Mouse (Mus musculus): ENCODE results near the gene Thada.
A peak's percentile ranks its signal among the peaks of the same experiment; 100 is the strongest.

Gene Thada

DNA sequence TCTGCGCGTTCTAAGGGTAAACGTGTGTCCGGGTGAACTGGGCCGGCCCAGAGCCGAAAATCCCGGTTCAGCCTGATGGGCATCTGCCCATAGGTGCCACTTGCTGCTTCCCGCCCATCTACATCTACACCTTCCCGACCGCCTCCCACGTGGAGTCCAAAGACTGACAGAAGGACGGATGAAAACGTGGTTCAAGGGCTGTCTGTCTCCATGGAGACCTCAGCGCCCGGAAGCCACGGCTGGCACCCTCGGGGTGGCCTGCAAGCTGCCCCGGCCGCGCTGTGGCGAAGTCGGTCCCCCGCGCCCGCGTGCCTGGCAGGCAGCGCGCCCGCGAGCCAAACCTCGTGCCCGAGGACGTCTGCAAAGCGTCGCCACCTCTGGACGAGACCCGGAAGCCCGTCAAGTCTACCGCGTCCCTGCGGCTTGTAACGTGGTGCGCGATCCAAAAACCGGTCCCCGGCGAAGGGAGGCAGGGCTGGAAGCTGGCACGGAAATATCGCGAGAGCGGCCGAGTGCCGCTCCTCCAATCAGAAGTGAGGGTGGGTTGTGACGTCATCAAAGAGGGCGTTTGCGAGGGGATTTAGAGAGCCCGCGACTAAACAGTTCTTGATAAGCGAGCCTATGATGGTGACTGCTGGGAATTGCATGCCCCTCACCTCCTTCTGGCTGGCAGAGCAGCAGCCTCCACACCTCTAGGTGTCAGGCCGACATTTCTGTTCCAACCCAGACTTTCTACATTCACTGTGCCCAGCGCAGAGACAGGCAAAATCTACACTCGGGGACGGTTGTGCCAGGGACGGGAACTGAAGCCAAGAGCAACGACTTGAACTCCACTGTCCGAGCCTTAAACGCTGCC is at the start of gene Thada:
Gene Thada (minus strand): TSS at position 453 of the 856 bp plus-strand sequence.
- peak; percentile 98 for DNase-seq (ENCODE audit: low read depth, low spot score)

DNA sequence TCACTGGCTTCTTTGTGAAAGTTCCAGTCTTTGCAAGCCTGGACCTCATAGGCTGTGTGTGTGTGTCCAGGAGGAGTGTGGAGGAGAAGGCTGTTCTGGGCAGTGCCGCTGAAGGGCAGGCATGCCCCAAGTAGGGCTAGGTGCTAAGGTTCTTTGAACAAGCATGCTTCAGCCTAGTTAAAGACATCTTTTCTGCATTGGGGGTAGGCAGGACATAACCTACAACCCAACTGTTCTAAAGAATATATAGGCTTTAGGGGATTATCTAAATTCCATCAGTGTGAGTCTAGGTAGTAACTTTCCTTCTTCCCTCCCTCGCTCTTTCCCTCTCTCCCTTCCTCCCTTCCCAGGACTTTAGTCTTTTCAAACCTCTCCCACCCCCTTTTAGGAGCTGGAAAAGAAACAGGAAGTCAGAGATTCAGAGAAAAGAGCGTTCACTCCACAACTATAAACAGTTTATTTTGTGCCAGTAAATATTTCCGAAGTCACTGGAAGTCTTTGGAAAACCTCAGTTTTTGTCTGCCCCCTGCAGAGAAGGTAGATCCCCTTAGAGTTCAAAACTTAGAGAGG is 46.6 kb upstream of the Thada start:
- DNase-seq (ENCODE audit: low read depth, low spot score): no peak

DNA sequence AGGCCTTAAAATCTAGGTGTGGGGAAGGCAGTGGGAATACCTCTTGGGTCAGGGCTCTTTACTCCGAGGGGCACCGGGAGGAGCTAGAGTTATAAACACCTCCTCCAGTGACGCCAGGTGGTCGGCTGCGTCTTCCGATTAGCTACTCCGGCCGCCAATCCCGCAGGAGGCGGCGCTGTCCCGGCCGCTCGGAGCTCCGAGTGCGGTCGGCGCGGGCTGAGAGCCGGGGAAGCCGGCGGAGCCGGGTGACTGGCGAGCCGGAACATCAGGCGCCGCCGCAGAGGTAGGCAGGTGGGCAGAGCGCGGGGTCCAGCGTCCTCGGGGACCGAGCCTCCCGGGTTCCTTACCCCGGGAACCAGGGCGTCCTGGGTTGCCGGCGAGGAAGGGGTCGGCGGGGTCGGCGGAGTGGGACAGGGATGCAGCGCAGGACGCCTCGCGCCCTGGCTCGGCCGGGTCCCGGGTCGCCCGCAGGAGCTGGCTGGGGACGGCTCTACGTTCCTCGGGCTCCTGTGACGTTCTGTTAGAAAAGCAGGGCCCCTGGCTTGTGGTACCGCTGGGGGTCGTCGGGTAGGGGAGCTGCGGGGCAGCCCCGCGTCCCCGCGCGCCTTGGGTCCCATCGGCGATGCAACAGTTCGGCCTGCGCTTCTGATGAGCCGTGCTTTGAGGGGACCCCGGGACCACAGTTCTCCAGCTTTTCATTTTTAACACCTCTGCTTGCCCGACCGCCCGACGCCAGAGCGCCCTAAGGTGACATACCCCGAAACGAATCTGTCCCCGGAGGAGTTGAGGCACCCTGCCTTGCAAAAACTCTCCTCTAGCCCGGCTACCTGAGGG is 45.9 kb upstream of the Thada start, which contains the start of gene Plekhh2:
Gene Plekhh2 (plus strand): TSS at position 214 of the 834 bp plus-strand sequence.
- DNase-seq (ENCODE audit: low read depth, low spot score): peak; percentile 29

DNA sequence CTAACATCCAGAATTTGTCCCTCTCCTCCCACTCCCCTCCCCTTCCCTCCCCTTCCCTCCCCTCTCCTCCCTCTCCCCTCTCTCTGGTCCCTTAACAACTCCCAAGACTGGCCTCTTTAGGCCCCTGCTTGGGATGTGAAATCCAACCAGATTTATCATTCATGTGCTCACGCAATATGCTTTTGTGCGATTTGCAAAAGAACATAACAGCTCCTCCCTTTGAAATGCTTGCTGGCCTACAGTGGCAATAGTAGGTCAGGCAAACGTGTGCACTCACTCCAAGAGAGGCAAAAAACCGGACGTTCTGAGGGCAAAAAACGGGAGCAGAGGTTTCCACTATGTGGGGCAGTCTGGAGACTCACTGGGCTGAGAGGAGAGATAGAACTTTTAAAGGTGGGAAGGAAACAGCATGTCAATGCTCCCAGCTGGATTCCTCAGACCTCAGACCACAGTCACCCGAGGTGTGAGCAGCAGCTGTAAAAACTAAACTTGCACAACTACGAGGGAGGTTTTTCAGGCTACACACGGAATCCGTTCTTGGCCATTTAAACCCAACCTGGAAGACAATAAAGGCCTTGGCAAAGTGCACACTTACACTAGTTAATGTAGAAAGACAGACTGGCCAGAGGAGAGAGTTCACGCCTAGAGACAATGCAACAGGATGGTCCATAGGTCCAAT is 45.1 kb upstream of the Thada start:
- DNase-seq (ENCODE audit: low read depth, low spot score): no peak

DNA sequence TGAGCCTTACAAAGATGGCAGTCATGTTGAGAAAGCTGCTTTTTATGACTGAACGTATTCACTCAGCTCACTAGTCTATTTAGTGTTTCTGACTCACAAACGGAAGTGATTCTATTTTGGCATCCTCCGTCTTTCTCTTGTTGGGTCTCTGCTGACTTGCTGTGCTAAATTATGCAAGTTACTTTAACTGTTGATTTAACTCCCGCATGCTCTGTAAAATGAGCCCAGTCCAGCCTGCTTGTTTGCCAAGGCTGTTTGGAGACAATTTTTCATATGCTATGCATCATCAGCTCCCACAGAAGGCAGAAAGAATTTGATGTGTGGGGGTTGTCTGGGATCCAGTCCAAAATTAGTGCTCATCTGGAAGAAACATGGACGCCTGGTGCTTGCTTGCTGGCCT is 44.4 kb upstream of the Thada start:
- no peak for DNase-seq (ENCODE audit: low read depth, low spot score)

DNA sequence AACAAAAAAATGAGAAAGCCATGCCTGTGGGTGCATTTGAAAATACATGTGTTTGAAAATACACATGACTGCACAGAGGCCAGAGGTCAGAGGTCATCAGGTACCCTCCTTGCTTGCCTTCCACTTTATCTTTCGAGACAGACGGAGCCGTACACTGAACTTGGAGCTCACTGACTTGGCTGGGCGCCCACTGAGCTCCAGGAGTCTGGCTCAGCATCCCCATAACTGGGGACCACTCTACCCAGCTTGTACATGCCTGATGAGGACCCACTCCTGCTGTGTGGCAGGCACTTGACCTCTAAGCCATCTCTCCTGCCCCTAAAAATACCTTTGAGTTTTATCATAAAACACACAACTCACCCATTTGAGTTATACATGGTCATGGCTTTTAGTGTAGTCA is 43.2 kb upstream of the Thada start:
- no peak for DNase-seq (ENCODE audit: low read depth, low spot score)

DNA sequence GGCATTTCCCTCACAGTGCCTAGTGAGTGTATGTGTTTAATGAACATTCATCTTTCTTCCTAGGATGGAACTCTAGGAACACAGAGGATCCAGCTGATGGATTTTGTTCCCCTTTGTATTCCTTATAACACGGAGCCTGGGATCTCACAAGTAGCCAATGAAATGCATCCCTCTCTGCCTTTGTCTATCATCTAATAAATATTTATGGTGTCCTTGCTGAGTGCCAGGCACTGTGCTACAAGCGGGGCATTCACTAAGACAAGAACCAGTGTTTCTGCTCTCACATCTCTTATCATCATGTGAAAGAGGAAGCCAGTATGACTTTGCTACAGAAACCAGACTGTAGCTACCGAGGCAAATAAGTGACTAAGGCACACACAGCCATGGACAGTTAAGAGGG is 42.7 kb upstream of the Thada start:
- DNase-seq (ENCODE audit: low read depth, low spot score): no peak

DNA sequence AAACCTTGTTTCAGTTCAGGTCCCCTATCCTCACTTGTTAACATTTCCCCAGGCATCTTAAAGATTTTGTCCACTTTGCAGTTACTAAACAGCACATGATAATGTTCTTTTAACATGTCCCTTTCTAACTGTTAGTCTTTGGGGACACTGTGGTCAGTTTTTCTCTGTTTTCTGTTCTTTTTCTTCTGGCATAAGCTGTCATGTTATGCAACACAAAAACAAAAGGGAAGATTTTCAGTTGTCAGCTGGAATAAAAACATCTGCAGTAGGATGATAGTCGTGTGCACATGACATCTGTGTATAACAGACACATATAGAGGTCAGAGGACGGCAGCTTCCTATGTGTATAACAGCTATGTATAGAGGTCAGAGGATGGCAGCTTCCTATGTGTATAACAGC is 39.9 kb upstream of the Thada start:
- no peak for DNase-seq (ENCODE audit: low read depth, low spot score)

DNA sequence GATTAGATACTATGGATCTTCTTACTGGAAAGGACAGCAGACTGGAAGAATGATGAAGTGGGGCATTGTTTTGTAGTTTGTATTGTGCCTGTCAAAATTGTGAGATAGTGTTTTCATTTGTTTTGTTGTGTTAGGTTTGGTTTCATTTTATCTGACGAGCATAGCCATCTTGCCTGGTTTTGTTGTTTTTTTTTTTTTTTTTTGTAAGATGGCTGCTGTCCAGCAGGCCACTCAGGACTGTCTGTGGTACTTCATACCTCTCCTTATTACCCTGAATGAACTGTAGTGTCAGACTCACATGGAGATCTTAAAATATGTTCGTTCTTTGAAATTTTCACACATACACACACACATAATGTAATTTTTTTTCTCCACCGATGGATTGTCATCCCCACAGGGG is 36.3 kb upstream of the Thada start:
- no peak for DNase-seq (ENCODE audit: low read depth, low spot score)

DNA sequence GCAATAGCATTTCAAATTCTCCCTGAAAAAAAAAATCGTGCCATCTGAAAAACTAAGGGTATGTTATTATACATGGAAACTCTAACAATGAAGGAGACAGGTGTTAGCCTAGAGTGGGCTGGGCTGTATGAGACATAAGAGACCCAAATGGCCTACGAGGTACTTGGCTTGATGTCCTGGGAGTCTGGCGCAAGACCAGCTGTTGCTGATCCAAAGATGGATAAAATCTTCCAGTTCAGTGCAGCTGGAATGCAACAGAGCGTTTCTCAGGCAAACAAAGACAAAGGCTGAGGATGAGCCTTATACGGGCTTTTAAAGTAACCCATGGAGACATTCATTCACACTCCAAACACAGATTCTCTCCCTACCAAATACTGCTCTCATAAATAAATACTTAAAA is 32.6 kb upstream of the Thada start:
- no peak for DNase-seq (ENCODE audit: low read depth, low spot score)

DNA sequence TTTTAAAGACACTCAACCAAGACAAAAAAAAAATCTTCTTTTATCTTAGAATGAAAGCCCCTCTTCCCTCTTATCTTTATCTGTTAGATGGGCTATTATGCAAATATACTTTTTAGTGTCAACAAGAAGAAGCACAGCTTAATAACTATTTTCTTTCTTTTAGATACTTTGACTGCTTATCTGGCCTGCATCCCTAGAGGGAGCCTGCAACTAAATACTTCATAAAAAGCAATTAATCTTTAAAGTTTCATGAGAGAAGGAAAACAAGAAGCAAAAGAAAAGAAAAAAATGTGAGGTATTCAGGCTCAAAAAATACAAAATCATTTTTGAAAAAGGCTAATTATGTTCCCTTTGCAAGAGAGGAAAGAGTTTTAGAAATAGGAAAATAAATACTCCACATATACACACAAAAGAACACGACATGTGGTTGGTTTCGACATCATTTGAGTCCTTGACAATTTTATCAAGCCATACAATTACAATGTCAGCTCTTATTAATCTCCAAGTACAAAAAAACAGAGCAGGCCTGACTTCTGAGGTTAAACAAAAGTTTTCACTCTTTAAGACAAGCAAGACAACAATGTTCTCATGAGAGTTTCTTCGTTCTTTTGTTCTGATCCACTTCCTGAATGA is 32.1 kb upstream of the Thada start:
- DNase-seq (ENCODE audit: low read depth, low spot score): no peak

DNA sequence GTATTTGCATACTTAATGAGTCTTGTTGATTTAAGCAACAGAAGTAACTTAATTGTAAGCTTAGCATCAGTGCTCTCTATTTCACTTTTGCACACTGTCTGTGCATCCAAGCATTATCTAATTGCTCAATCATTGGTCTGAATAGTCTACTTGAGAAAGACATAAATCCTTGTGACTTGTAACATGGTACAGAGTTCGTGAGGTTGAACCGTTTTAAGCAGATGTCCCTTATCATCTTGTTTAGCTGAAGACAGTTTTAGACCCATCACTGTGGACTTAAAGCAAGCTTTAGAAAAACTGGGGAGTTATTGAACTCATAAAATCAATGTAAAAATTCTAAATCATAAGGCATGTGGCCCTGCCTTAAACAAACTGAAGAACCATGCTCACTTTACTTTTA is 31.6 kb upstream of the Thada start:
- no peak for DNase-seq (ENCODE audit: low read depth, low spot score)

DNA sequence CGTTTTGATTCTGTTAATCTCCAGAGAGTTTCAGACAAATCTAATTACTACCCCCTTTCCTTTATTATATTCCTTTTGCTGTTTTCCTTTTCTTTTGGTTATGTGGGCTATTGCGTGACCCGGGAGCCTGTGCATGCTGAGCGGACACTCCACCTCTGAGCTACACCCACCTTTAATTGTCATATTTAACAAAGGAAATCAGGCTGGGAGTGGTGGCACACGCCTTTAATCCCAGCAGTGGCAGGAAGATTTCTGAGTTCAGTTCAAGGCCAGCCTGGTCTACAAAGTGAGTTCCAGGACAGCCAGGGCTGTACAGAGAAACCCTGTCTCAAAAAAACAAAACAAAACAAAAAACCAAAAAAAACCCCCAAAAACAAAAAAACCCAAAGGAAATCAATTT is 31.0 kb upstream of the Thada start:
- no peak for DNase-seq (ENCODE audit: low read depth, low spot score)

DNA sequence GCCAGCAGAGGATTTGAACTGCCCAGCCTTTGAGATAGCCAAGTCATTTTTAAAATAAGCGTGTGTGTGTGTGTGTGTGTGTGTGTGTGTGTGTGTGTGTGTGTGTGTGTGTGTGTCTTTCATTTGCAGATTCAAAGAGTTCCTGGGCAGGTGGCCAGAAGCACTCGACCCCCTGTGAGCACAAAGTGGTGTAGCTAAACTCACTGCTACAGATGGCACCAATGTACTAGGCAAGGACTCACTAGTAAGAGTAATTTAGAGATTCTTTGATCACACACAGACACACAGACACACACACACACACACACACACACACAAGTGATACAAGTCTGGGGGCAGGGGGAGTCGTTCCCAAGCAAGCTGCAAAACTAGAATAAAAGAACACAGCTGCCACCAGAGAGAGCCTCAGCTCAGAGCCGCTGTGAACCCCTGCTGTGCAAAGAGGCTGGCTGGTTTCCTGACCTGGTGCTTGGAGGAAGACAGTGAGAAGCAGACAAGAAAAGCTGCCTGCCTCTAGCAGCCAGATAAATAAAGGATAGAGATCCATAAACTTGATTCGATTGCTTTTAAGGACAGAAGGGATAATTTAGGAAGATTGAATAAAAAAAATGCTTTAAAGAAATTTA is 26.4 kb upstream of the Thada start:
- DNase-seq (ENCODE audit: low read depth, low spot score): no peak

DNA sequence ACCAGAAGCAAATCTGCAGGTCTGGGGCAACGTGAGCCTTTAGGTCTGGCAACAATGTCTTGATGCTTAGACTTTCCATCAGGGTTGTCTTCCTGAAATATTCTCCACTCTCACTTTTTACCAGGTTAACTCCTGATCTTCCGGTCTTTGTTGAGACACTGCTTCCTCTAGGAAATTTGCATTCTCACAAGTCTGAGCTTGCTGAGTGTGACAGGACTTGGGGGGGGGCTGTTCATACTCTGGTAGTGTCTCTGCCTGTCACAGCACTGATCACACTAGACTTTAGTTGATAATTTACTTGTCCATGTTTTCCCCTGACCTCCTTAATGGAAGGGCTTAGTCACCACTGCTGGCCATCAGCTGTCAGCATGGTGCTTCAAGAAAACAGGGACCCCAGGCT is 21.4 kb upstream of the Thada start:
- no peak for DNase-seq (ENCODE audit: low read depth, low spot score)

DNA sequence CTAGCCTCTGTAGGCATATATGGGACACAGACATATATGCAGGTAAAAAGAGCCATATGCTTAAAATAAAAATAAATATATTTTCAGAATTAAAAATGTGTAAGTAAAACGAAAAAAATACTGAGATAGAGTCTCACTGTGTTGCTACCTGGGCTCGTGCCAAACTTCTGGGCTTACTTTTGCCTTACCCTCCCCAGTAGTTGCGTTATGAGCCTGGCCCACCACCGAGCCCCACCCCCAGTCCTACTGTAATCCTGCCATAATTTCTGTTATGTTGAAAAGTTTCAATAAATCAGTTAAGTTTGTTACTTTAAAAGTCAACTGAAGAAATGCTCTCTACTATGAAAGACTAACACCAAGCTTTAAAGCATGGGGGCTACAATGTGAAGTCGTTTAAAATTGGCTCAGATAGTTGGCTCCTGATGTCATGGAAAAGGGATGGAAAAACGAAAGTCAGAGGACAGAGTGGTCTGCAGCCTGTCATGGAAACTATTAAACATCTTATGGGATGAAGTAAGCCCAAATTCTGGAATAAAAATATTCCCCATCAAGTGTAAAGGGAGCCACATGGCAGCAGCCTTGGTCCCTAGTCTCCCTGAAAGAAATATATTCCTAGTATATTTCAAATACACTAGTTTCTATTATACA is 17.8 kb upstream of the Thada start:
- no peak for DNase-seq (ENCODE audit: low read depth, low spot score)

DNA sequence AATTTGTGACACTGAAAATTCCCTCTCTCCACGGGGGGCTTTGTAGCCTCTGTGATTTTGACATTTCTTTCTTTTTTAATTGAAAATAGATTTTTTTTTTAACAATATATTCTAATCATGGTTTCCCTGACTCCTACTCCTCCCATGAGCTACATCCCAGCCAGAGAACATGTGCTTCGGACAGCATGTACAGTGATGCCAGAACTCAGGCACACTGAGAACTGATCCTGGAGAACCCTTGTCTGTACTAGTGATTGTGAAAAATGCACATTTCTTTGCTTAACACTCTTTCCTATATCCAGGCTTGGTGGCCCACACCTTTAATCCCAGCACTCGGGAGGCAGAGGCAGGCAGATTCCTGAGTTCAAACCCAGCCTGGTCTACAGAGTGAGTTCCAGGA is 16.8 kb upstream of the Thada start:
- DNase-seq (ENCODE audit: low read depth, low spot score): no peak

DNA sequence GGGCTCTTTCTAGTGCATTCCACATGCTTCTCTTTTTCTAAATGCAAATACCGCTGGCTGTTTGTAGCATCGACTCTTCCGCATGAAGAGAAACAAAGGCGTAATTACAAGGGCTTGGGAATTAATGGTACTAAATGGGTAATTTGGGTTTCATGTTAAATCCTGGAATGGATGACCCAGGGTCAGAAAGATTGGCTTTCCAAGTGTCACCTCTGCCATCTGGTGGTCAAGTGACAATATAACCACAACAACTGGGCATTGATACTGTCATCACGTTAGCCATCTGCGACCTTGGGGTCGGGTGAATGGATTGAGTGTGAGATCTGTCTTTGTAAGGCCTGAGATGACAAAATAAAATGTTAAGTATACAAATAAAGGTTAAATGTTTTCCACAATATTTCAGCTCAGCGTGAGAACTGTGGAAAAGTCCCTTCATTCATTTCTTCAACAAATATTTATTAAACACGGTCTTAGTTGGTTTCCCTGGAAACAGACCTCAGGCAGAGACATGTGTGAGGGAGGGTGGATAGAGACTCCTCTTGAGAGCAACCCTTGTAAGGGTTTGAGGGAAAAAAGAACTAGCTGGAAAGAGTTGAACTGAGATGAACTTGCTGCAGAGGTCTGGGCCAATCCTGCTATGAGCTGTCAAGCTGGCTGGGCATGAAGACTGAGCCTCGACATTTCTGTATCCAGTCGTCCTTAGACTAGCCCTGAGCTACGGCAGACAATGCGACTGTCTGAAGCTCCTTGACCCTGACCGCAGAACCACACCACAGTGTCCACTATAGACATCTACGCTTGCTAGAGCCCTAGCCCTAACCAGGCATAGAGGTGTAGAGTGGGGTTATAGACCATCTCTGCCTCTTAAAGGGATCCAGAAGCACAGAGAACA is 14.7 kb upstream of the Thada start:
- peak; percentile 30 for DNase-seq (ENCODE audit: low read depth, low spot score)

DNA sequence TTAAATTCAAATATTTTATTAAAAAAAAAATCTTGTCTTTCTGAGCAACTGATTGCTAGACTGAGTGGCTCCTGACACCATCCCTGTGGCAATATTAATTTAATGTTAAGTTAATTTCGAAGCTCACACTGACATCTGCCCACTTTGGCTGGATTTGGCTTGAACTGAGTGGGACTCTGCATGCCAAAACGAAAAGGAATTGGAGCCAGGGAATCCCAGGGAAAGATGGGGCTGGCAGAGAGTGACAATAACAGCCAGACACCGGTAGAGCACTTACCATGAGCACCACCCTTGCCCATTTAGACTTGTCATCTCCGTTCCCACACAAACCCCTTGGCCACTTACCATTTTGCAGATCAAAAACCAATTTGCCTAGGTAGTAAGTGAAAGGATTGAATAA is 12.3 kb upstream of the Thada start:
- no peak for DNase-seq (ENCODE audit: low read depth, low spot score)

All from retina, adult 2 months (tissue).